Mouse (Mus musculus) erythroid progenitor cell, adult 5-6 weeks (primary cell): Measurements from ENCODE around the gene 4930522H14Rik. TPM values are rescaled to one million over a fixed set of nuclear protein-coding genes. Genes with fewer than 3 reads are reported as not detected.

Experiments
- ATAC-seq: replicated peaks from 2 replicates; pipeline ENCODE4 v1.8.0; 2016; ENCODE audit warnings: moderate number of reproducible peaks, mild to moderate bottlenecking, moderate TSS enrichment, inconsistent platforms; ENCODE audit not compliant: poor library complexity, low FRiP score, severe bottlenecking
- total RNA-seq, 2 experiments: library from RNA; stranded (forward) in 1 of 2; stranded (reverse) in 1 of 2; fragments of 150-400 nt in 1 of 2; fragments of 186-747, 209-891 nt in 1 of 2; gene quantifications; 2 replicates each; pipeline versions ENCODE4 v1.2.3 to v1.2.4; 2015 to 2017; ENCODE audit warnings: low replicate concordance in 2 of 2

Gene 4930522H14Rik
- total RNA-seq, 2 experiments from 2014 or later: not detected

DNA sequence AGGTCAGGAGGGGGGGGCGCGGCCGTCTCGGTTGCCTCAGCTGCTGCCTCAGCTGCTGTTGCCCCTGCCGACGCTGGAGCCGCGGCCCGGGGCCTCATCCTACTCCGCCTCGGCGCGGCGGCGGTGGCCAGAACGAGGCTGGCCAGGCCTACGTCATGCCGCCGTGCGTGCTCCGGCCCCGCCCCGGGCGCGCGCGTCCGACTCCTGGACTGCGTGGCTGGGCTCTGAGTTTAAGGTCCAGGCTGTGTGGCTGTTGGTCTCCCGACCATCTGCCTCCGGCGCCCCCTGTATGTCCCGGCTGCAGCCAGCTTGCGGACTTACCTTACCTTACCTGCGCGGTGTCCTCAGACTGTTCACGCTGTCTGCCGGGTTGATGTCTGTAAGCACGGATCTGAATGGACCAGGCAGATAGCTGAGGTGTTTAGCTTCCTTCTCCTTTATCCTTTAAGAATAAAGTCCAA is 54.5 kb downstream of the 4930522H14Rik start:
- ATAC-seq: peak; percentile 93

DNA sequence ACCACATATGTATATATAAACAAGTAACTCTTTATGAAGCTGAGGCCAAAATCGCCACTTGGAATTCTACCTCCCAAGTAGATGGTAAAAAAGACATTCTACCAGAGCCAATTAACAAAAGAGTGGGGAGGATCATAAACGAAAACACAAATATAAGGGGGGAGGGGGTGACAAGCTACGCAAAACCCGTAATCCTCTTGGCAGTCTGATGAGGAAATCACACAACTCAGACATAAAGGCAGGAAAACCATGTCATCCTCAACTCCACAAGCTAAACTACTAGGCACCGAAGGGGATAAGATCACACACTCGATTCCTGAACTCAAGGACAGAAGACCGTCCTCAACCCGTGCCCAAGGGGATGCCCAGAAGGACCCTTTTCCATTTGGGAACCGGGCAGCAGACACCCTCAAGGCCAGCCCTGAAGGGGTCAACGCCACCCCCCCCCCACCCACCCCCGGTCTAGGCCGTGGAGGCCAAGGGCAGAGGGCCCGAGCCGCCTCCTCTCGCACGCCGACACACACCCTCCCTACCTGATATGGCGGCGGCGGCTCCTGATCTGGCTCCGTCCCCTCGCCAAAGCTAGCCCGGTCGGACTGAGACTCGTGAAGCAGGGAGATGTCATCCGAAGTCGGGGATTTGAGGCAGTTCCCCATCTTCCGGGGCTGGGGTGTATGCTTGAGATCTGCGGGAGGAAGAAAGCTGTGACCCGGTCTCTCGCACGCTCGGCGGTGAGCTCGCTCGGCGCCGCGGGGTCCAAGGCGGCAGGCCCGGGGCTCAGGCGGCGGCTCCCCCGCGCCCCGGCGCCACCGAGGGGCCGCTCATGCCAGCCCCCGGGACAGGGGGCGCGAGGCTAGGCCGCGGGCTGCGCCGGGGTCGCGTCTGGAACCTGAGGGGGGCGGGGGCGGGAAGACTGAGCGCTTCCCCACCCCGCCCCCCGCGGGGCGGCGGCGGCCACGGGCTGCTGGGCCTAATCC is 55.2 kb downstream of the 4930522H14Rik start:
- ATAC-seq: peak; percentile 78

DNA sequence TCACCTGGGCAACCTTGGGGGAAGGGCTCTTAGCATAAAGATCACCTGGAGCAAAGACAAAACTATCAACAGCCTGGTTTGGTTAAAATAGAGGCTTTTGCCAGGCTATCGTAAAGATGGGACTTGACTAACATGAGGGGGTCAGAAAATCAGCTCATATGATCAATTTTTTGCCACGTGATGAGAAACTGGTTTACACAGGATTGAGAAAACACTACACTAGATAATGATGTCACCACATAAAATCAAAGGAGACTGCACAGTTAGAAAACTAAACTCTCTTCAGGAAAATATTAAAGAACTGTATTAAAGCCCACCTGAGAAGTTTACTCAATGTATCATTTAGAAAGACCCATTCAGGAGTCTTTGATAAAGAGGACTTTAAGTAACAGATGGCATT is 56.0 kb downstream of the 4930522H14Rik start:
- ATAC-seq: no peak

DNA sequence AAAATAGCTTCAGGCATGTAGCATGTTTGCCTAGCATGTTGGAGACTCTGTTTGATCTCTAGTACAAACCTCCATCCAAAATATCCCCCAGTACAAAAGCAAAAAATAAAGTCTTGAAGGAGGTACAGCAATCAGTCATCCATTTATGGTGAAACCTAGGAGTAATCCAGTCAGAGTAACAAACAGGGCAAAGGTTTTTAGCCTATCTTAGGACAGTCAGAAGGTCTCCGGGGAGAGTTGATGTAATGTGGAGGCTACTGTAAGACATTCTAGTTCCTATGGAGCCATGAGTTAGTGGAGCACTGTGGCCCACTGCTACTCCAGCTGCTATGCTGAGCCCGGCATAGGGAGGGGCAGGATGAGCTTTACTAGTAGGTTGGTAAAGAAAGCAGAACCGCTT is 58.5 kb downstream of the 4930522H14Rik start:
- no peak for ATAC-seq

DNA sequence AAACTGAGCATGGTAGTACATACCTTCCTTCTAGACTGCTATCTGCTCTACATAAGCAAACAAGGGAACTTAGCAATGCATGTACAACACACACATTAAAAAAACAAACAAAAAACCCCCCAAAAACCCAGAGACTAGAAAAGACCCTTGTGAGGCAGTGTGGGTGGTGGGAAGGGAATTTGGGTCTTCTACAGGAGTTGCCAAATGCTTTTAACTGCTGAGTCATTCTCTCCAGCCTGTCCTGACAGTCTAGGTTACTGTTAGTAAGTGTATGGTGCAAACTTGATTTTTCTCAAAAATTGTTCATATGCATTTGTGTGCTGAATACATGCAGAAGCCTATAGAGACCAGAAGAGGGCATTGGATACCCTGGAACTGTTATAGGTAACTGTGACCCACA is 59.5 kb downstream of the 4930522H14Rik start:
- ATAC-seq: no peak

DNA sequence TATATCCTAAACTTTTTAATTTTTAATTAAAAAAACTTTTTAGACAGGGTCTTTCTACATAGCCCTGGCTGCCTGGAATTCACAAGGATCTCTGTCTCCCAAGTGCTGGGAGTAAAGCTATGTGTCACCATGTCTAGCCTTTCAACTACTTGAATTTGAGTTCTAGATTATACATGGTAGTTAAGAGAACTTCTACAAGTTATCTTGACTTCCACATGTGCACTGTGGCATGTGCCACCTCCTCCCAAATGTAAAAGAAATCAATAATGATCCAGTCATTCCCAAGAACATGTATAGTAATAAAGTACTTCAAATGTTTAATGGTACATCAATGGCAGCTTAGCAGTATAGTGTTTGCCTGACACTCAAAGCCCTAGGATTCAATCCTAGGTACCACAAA is 63.4 kb downstream of the 4930522H14Rik start:
- peak; percentile 81 for ATAC-seq

DNA sequence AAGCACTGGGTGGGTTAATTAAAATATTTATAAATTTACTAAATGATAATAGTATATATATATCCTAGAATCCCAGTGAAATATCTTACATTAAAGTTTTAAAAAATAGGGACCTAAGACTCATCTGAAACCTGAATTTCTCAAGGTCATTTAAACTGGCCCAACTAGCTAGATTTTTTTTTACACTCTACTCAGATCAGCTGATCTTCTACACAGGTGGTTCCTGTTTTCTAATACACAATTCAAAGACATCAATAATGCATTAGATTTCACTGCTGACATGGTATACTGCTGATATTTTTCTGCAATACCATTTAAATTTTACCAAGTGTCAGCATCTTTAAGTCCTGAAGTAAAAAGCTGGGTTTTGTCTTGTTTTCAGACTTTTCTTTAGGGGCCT is 67.2 kb downstream of the 4930522H14Rik start:
- no peak for ATAC-seq

DNA sequence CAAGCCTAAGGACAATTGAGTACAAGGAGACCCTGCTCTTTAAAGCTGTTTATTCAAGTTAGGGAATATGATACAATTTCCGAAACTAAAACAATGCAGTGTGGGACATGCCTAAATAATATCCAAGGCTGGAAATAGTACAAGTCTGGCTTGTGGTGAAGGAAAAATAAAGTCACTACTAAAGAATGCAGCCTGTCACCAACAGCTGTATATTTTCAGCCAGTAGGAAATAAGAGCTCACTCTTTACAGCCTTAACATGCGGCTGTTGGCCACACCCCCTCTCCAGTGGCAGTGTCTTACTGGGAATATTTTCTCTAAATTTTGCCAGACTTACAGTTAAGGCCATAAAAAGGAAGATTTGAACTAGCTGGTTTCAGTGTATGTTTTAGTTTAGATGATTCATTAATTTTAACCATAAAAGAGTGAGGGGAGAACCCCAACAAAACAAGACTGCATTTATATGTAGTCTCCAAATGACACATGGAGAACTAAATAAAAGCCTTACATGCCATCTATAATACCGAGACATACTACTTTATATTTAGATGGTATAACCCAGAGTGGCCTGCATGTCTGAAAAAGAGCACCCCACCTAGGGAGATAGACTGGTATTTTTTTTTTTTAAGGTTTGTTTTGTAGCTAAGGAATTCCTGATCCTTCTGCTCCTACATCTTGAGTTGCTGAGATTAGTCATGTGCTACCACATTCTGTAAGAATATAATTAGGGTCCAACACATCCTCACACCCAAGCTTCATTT is 70.5 kb downstream of the 4930522H14Rik start:
- ATAC-seq: no peak

DNA sequence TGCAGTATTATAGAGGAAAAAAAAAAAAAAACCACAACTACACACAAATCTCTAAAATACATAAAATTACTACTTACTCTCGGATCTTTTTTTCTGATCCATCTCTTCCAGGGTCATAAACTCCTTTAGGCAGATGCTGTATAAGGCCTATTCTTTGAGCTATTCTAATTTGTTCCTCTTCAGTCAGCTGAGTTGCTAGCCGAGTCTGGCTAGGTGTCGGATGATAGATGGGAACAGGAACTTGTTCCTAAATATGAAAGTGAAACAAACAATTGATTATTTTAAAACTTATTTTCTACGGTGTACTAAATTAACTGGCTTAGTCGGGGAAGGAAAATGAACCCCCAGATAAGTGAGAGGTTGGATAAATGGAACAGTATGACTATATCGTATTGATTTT is 74.3 kb downstream of the 4930522H14Rik start:
- ATAC-seq: no peak

Other genes starting within 250 kb of the 4930522H14Rik start
- 5.0 and 14.4 TPM in 2 replicates for gene Ttc39a, start 124.7 kb downstream of the 4930522H14Rik start, total RNA-seq (2015; ENCODE audit: low replicate concordance)
- 3.9 and 29.2 TPM in 2 replicates for gene Ttc39a, start 124.7 kb downstream of the 4930522H14Rik start, total RNA-seq (2017; ENCODE audit: low replicate concordance)
- gene Rnf11, start 46.6 kb downstream of the 4930522H14Rik start, total RNA-seq (2015; ENCODE audit: low replicate concordance): 74.2 and 78.9 TPM in 2 replicates
- gene Rnf11, start 46.6 kb downstream of the 4930522H14Rik start, total RNA-seq (2017; ENCODE audit: low replicate concordance): 87.3 and 96.1 TPM in 2 replicates
- 190 and 219 TPM in 2 replicates for gene Cdkn2c, start 135.9 kb upstream of the 4930522H14Rik start, total RNA-seq (2015; ENCODE audit: low replicate concordance)
- gene Cdkn2c, start 135.9 kb upstream of the 4930522H14Rik start, total RNA-seq (2017; ENCODE audit: low replicate concordance): 196 and 225 TPM in 2 replicates
- gene Faf1, start 145.3 kb upstream of the 4930522H14Rik start, total RNA-seq (2015; ENCODE audit: low replicate concordance): 50.8 and 68.3 TPM in 2 replicates
- 78.3 and 105 TPM in 2 replicates for gene Faf1, start 145.3 kb upstream of the 4930522H14Rik start, total RNA-seq (2017; ENCODE audit: low replicate concordance)